Mouse (Mus musculus) lung, postnatal 0 days (tissue): ENCODE data around the gene Ncor2. TPM values are rescaled to one million over a fixed set of nuclear protein-coding genes. Genes with fewer than 3 reads are reported as not detected.

Source experiments
- ATAC-seq: fragments of 200-750 bp; cut with Nextera tagmentation; 2 replicates; pipeline ENCODE4 v1.8.0; 2017; ENCODE audit warnings: moderate library complexity
- DNase-seq: peaks from one replicate; pipeline ENCODE4 v3.0.0-alpha.2; 2016; ENCODE audit warnings: low spot score
- H3K27ac ChIP-seq: fragments of 300-500 bp; sonication (generic); 2 replicates; pipeline ENCODE4 v1.5.1; 2014; ENCODE audit warnings: antibody characterized with exemption, mild to moderate bottlenecking, low read length, mixed read lengths
- H3K27me3 ChIP-seq: fragments of 300-500 bp; sonication (generic); replicated peaks from 2 replicates; pipeline ENCODE4 v1.6.1; 2014; ENCODE audit warnings: low read length, mixed read lengths; ENCODE audit not compliant: insufficient read depth
- H3K36me3 ChIP-seq: fragments of 300-500 bp; sonication (generic); 2 replicates; pipeline ENCODE4 v1.6.1; 2014; ENCODE audit warnings: low read length, mixed read lengths; ENCODE audit not compliant: insufficient read depth
- H3K4me1 ChIP-seq: fragments of 300-500 bp; sonication (generic); 2 replicates; pipeline ENCODE4 v1.6.1; 2014; ENCODE audit warnings: antibody characterized with exemption, low read depth, low read length, mixed read lengths; ENCODE audit not compliant: insufficient read depth
- H3K4me2 ChIP-seq: fragments of 300-500 bp; sonication (generic); replicated peaks from 2 replicates; pipeline ENCODE4 v1.6.1; 2014; ENCODE audit warnings: low read depth, mild to moderate bottlenecking, low read length, moderate library complexity, mixed read lengths
- H3K4me3 ChIP-seq: fragments of 300-500 bp; sonication (generic); 2 replicates; pipeline ENCODE4 v1.5.1; 2014; ENCODE audit warnings: low read depth, low read length
- H3K9ac ChIP-seq: fragments of 300-500 bp; sonication (generic); replicated peaks from 2 replicates; pipeline ENCODE4 v1.6.1; 2014; ENCODE audit warnings: low read depth, mild to moderate bottlenecking
- H3K9me3 ChIP-seq: fragments of 300-500 bp; sonication (generic); 2 replicates; pipeline ENCODE4 v1.6.1; 2016; ENCODE audit warnings: low read length, mixed read lengths
- CTCF ChIP-seq: IDR thresholded peaks from 2 replicates; pipeline ENCODE4 v1.5.1; 2016; ENCODE audit warnings: antibody characterized with exemption, mild to moderate bottlenecking
- EP300 ChIP-seq: IDR thresholded peaks from 2 replicates; pipeline ENCODE4 v1.6.1; 2016; ENCODE audit warnings: antibody characterized with exemption, mild to moderate bottlenecking, control low read depth
- WGBS: fragments of 180-500 bp; shearing (Covaris S2); extraction: QIAGEN DNeasy Blood & Tissue Kit; methylation state at CpG from one replicate; pipeline ENCODE4 v1.1.7; 2014; 5-methylcytosine and 5-hydroxymethylcytosine counted together
- polyA plus RNA-seq: library from polyadenylated mRNA; unstranded; fragments of >200 nt; fragmentation: Nextera tagmentation; extraction: Ambion mirVana; gene quantifications from 2 replicates; pipeline ENCODE4 v1.2.1, GENCODE M21; 2015

Ncor2 gene
- polyA plus RNA-seq, 1 experiment from 2014 or later, result 20.2 TPM

- Histone ChIP-seq H3K4me1 (peaks cover 49% of the 10 kb centered on the region), H3K9ac (peak overlapping the region; percentile 39), H3K4me3 (peak overlapping the region; percentile 38), H3K27ac (peak overlapping the region; percentile 93), H3K4me2 (peak overlapping the region; percentile 52), H3K9me3 (no peaks in the 10 kb centered on the region), H3K36me3 (no peaks in the 10 kb centered on the region), H3K27me3 (no peaks in the 10 kb centered on the region)
- WGBS, result 3% methylated on average over 18 of the region's 29 CpGs
- no peak for TF ChIP-seq CTCF
- TF ChIP-seq EP300, result no peak
- ATAC-seq, result peak; percentile 63
- DNase-seq, result peak; percentile 92
Observed at GRCm38 (mm10) chr5:125058267-125058668, 120.8 kb downstream of the Ncor2 start.

DNA sequence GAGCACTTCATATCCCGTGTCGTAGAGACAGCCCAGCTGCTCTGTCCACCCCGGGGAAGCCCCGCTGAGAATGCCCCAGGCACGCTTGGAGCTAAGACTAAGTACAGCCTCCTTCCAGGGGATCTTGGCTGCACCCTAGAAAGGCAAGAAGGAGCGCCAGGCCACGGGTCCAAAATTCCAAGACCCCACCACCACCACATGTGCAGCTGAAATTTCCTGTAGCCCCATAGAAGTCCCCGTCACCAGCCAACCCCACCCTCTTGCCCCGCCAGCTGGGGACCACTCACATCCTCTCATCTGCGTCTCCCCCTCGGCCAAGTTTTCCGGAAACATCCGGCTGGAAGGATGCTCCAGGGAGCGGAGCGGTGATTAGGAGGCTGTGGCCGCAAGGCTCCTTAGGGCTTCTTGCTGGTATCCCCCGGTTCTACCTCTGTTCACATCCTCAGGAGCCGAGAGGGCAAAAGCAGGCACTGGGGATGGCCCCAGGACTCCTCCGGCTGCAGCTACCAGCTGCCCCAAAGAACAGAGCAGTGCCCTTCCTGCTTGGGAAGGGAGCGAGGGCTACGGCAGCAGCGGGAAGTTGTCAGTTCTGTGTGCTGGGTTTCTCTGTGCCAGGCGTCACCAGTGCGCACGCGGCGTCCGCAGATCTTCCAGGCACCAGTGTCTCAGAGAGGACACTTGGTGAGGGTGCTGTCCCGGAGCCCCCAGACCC lies 121.3 kb downstream of the Ncor2 start:
- DNase-seq, result peak; percentile 64
- Histone ChIP-seq H3K9ac (peak overlapping the region; percentile 39), H3K4me2 (peak overlapping the region; percentile 52), H3K36me3 (no peaks in the 10 kb centered on the region), H3K4me3 (peak overlapping the region; percentile 38), H3K4me1 (peaks cover 54% of the 10 kb centered on the region), H3K27ac (peak overlapping the region; percentile 93), H3K9me3 (no peaks in the 10 kb centered on the region), H3K27me3 (no peaks in the 10 kb centered on the region)
- ATAC-seq, result peak; percentile 8
- no peak for TF ChIP-seq CTCF
- TF ChIP-seq EP300, result no peak; the same call in 1 of the 2 replicates
- WGBS, result 17% methylated on average over 29 of the region's 29 CpGs

GRCm38 (mm10) chr5:125056696-125057554 lies 122.1 kb downstream of the Ncor2 start:
- TF ChIP-seq EP300 (peak; percentile 71), CTCF (peak; percentile 31)
- ATAC-seq, result peak; percentile 58
- Histone ChIP-seq H3K4me3 (peak overlapping the region; percentile 38), H3K9ac (peak overlapping the region; percentile 39), H3K9me3 (no peaks in the 10 kb centered on the region), H3K27me3 (no peaks in the 10 kb centered on the region), H3K27ac (peak overlapping the region; percentile 93), H3K4me2 (peak overlapping the region; percentile 52), H3K4me1 (peaks cover 56% of the 10 kb centered on the region), H3K36me3 (no peaks in the 10 kb centered on the region)
- peak; percentile 91 for DNase-seq
- 7% methylated on average over 19 of the region's 19 CpGs for WGBS

DNA sequence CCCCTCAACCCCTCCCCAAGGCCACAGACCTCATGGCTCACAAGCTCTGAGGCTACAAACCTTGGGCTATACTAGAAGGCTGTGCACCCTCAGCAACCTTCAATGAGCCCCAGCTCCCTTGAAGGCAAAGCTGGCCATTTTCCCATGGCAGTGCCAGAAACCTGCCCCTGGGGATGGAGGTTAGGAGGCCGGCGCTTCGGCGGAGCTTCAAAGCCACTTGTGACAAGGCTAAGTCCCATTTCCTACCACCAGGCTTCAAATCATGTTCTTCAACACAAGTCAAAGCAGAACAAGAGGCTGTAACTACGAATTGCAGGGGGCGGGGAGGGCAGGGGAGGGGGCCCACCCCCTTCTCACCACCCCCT lies 122.7 kb downstream of the Ncor2 start:
- H3K4me2 ChIP-seq, result peak overlapping the region; percentile 52
- H3K4me1 ChIP-seq, result peaks cover 56% of the 10 kb centered on the region
- DNase-seq (peak; percentile 43), ATAC-seq (no peak)
- TF ChIP-seq CTCF, result no peak
- TF ChIP-seq EP300, result no peak
- no peaks in the 10 kb centered on the region for H3K9me3 ChIP-seq
- H3K9ac ChIP-seq, result no peak overlapping the region
- H3K27ac ChIP-seq, result peak overlapping the region; percentile 93
- no peaks in the 10 kb centered on the region for H3K36me3 ChIP-seq
- H3K27me3 ChIP-seq, result no peaks in the 10 kb centered on the region
- 35% methylated on average over 6 of the region's 6 CpGs for WGBS
- peak overlapping the region; percentile 38; the same call in 1 of the 2 replicates for H3K4me3 ChIP-seq

- no peak for ATAC-seq
Observed at GRCm38 (mm10) chr5:125055901-125056300, 123.1 kb downstream of the Ncor2 start.

DNA sequence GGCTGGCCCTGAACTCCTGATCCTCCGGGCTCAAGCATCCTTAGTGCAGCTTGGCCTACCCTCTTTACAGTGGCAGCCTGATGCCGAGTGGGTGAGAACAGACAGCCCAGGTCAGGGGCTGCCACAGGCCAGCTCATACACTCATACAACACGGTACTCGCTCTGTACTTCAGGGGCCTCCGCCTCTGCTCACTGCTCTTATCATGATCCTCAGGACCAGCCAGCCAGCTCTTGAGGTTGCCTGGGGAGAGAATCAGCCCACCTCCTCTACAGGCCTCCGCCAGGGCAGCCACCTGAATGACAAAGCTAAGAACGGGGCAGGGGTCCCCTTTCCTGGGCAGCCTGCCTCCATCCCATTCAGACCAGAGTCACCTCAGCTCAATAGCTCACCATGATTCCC lies 125.4 kb downstream of the Ncor2 start:
- Histone ChIP-seq H3K9me3 (no peaks in the 10 kb centered on the region), H3K27ac (peak overlapping the region; percentile 69; the same call in 1 of the 2 replicates), H3K4me1 (peaks cover 45% of the 10 kb centered on the region), H3K27me3 (no peaks in the 10 kb centered on the region), H3K4me3 (no peak overlapping the region), H3K36me3 (peaks cover 16% of the 10 kb centered on the region), H3K9ac (0 out of 2 replicates have a peak overlapping the region, but pooled peaks have one; percentile 1), H3K4me2 (no peak overlapping the region)
- TF ChIP-seq CTCF, result no peak
- no peak for TF ChIP-seq EP300
- WGBS, result 52% methylated on average over 7 of the region's 7 CpGs
- DNase-seq (no peak), ATAC-seq (no peak)

More at GRCm38 (mm10) chr5:125055901-125056300, 123.1 kb downstream of the Ncor2 start:
- no peak for DNase-seq
- Histone ChIP-seq H3K9ac (no peak overlapping the region), H3K4me3 (no peak overlapping the region; the same call in 1 of the 2 replicates), H3K9me3 (no peaks in the 10 kb centered on the region), H3K4me1 (peaks cover 56% of the 10 kb centered on the region), H3K4me2 (peak overlapping the region; percentile 52; the same call in 1 of the 2 replicates), H3K27me3 (no peaks in the 10 kb centered on the region), H3K36me3 (peaks cover 1% of the 10 kb centered on the region; the same call in 1 of the 2 replicates), H3K27ac (no peak overlapping the region)
- TF ChIP-seq EP300 (no peak), CTCF (no peak)
- 65% methylated on average over 7 of the region's 8 CpGs for WGBS
